Mouse (Mus musculus) limb, embryonic 11.5 days (tissue): ENCODE results near the gene Ott. TPM values are rescaled to one million over a fixed set of nuclear protein-coding genes. Genes with fewer than 3 reads are reported as not detected.
"Not testable (repeated sequence)": the region's sequence is repeated elsewhere in the genome, so short reads cannot be mapped to it uniquely, and the experiment has no call there.

ENCODE experiments used
- ATAC-seq: fragments of 200-750 bp; cut with Nextera tagmentation; 2 replicates; pipeline ENCODE4 v1.8.0; 2017; ENCODE audit warnings: low read depth; ENCODE audit not compliant: insufficient number of reproducible peaks, low FRiP score, low TSS enrichment
- DNase-seq: peaks from one replicate; pipeline ENCODE4 v3.0.0-alpha.2; 2015; ENCODE audit warnings: low spot score
- H3K27ac ChIP-seq: fragments of 300-500 bp; sonication (generic); replicated peaks from 2 replicates; pipeline ENCODE4 v1.5.1; 2014; ENCODE audit warnings: low read depth, mild to moderate bottlenecking, low read length
- H3K27me3 ChIP-seq: fragments of 300-500 bp; sonication (generic); 2 replicates; pipeline ENCODE4 v1.6.1; 2014; ENCODE audit warnings: mild to moderate bottlenecking, low read length, mixed read lengths; ENCODE audit not compliant: control insufficient read depth, insufficient read depth
- H3K36me3 ChIP-seq: fragments of 300-500 bp; sonication (generic); 2 replicates; pipeline ENCODE4 v1.6.1; 2014; ENCODE audit warnings: mild to moderate bottlenecking, low read length, moderate library complexity, mixed read lengths; ENCODE audit not compliant: control insufficient read depth, insufficient read depth
- H3K4me1 ChIP-seq: fragments of 300-500 bp; sonication (generic); 2 replicates; pipeline ENCODE4 v1.6.1; 2014; ENCODE audit warnings: low read length, mixed read lengths; ENCODE audit not compliant: control insufficient read depth, insufficient read depth
- H3K4me2 ChIP-seq: fragments of 300-500 bp; sonication (generic); 2 replicates; pipeline ENCODE4 v1.6.1; 2014; ENCODE audit warnings: low read depth, mild to moderate bottlenecking, moderate library complexity; ENCODE audit not compliant: severe bottlenecking
- H3K4me3 ChIP-seq: fragments of 300-500 bp; sonication (generic); 2 replicates; pipeline ENCODE4 v1.5.1; 2014; ENCODE audit warnings: low read depth, low read length
- H3K9ac ChIP-seq: fragments of 300-500 bp; sonication (generic); 2 replicates; pipeline ENCODE4 v1.6.1; 2014; ENCODE audit warnings: mild to moderate bottlenecking, low read length
- H3K9me3 ChIP-seq: fragments of 300-500 bp; sonication (generic); 2 replicates; pipeline ENCODE4 v1.6.1; 2016; ENCODE audit warnings: low read length; ENCODE audit not compliant: control insufficient read depth
- WGBS: fragments of 180-500 bp; shearing (Covaris S2); extraction: QIAGEN DNeasy Blood & Tissue Kit; methylation state at CpG from one replicate; pipeline ENCODE4 v1.1.7; 2014; 5-methylcytosine and 5-hydroxymethylcytosine counted together
- polyA plus RNA-seq: library from polyadenylated mRNA; unstranded; fragments of >200 nt; fragmentation: Nextera tagmentation; extraction: Ambion mirVana; gene quantifications from 2 replicates; pipeline ENCODE4 v1.2.1, GENCODE M21; 2014

The Ott gene
- polyA plus RNA-seq, result not detected in 2 replicates

DNA sequence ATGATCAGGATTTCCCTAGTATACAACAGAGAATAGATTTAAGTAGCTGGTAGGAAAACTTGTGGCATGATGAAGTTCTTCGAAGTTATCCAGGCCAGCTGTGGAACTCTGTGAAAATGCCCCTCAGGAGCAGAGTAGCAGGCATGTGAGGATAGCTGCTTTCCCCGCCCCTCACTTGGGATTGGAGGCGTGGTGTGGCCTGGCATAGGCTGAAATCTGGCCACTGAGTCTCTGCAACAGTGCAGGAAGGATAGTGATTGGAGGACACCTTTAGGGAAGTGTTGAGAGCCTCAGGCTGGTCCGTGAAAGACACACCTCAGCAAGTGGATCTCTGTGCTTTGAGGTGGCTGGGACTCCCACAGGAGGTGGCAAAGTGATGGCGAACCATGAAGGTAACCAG lies at the start of gene Ott:
Gene Ott (plus strand): TSS at position 301 of the 400 bp plus-strand sequence.
- no CpG with 5 or more reads among the region's 5 CpGs for WGBS
- not testable (repeated sequence) for DNase-seq, ATAC-seq

More for the DNA sequence above, at the start of gene Ott:
- H3K4me1 ChIP-seq, H3K27me3 ChIP-seq, H3K9ac ChIP-seq, H3K36me3 ChIP-seq, H3K4me3 ChIP-seq, H3K9me3 ChIP-seq, H3K4me2 ChIP-seq, H3K27ac ChIP-seq: not testable (repeated sequence)

Other genes starting within 250 kb of the Ott start
- not detected in 2 replicates for gene Luzp4, start 216.6 kb upstream of the Ott start, polyA plus RNA-seq
- not detected in 2 replicates for gene Gm15093, start 198.1 kb downstream of the Ott start, polyA plus RNA-seq